Mouse (Mus musculus): ENCODE measurements at regions not wholly inside any gene's neighbourhood (a gene's known extent, or its start where the extent isn't known, plus 50 kb on each side); places are given as distances from the start of the nearest gene placed in this dataset.

- in situ Hi-C loops (cut with MboI, MseI), result no loop called here
Observed at GRCm38 (mm10) chr14:116586742-116587141, 338.4 kb upstream of the Gpc6 start.

GRCm38 (mm10) chr14:116589529-116589928 is 335.6 kb upstream of the Gpc6 start:
- in situ Hi-C loops (cut with MboI, MseI), result no loop called here

- in situ Hi-C loops (cut with MboI, MseI), result no loop called here
Observed at GRCm38 (mm10) chr14:116590111-116590510, 335.0 kb upstream of the Gpc6 start.

- in situ Hi-C loops (cut with MboI, MseI), result no loop called here
Observed at GRCm38 (mm10) chr14:116608130-116608529, 317.0 kb upstream of the Gpc6 start.

- in situ Hi-C loops (cut with MboI, MseI), result no loop called here
Observed at GRCm38 (mm10) chr14:116611210-116611609, 313.9 kb upstream of the Gpc6 start.

GRCm38 (mm10) chr14:116632181-116632580 is 292.9 kb upstream of the Gpc6 start:
- in situ Hi-C loops (cut with MboI, MseI), result no loop called here

GRCm38 (mm10) chr14:116642091-116642490 is 283.0 kb upstream of the Gpc6 start:
- in situ Hi-C loops (cut with MboI, MseI), result no loop called here

- in situ Hi-C loops (cut with MboI, MseI), result loop anchor here (10.0 kb wide), 1 partner anchor 1083 kb away; no protein-coding TSS in a partner anchor
Observed at GRCm38 (mm10) chr14:116651897-116652296, 273.2 kb upstream of the Gpc6 start.

- in situ Hi-C loops (cut with MboI, MseI), result no loop called here
Observed at GRCm38 (mm10) chr14:116683909-116684308, 241.2 kb upstream of the Gpc6 start.

- in situ Hi-C loops (cut with MboI, MseI), result no loop called here
Observed at GRCm38 (mm10) chr14:116697675-116698074, 227.4 kb upstream of the Gpc6 start.

GRCm38 (mm10) chr14:116698437-116698836 is 226.7 kb upstream of the Gpc6 start:
- in situ Hi-C loops (cut with MboI, MseI), result no loop called here

GRCm38 (mm10) chr14:116734596-116734995 is 190.5 kb upstream of the Gpc6 start:
- in situ Hi-C loops (cut with MboI, MseI), result loop anchor here (25.0 kb wide), 1 partner anchor 1572 kb away; no protein-coding TSS in a partner anchor

- in situ Hi-C loops (cut with MboI, MseI), result no loop called here
Observed at GRCm38 (mm10) chr14:116754438-116755157, 170.5 kb upstream of the Gpc6 start.

GRCm38 (mm10) chr14:116761429-116761828 is 163.7 kb upstream of the Gpc6 start:
- in situ Hi-C loops (cut with MboI, MseI), result no loop called here

GRCm38 (mm10) chr14:116771120-116771519 is 154.0 kb upstream of the Gpc6 start:
- in situ Hi-C loops (cut with MboI, MseI), result no loop called here

GRCm38 (mm10) chr14:116771671-116772070 is 153.4 kb upstream of the Gpc6 start:
- in situ Hi-C loops (cut with MboI, MseI), result no loop called here

GRCm38 (mm10) chr14:116779661-116780060 is 145.5 kb upstream of the Gpc6 start:
- in situ Hi-C loops (cut with MboI, MseI), result no loop called here

GRCm38 (mm10) chr14:116783840-116784239 is 141.3 kb upstream of the Gpc6 start:
- in situ Hi-C loops (cut with MboI, MseI), result no loop called here

GRCm38 (mm10) chr14:116806504-116806903 is 118.6 kb upstream of the Gpc6 start:
- in situ Hi-C loops (cut with MboI, MseI), result no loop called here

- in situ Hi-C loops (cut with MboI, MseI), result no loop called here
Observed at GRCm38 (mm10) chr14:116808581-116808980, 116.5 kb upstream of the Gpc6 start.

GRCm38 (mm10) chr14:116810661-116811345 is 114.3 kb upstream of the Gpc6 start:
- in situ Hi-C loops (cut with MboI, MseI), result no loop called here

- in situ Hi-C loops (cut with MboI, MseI), result no loop called here
Observed at GRCm38 (mm10) chr14:116837235-116837634, 87.9 kb upstream of the Gpc6 start.

GRCm38 (mm10) chr14:116869437-116869836 is 55.7 kb upstream of the Gpc6 start:
- in situ Hi-C loops (cut with MboI, MseI), result no loop called here

Data from T-helper 2 cell (primary cell).